In genomic region chr11:32113118-32113826, GRCm38 (mm10) we compare ENCODE assay signal across 9 mouse cellular contexts.
DNase-seq lines count a peak whose midpoint lies in the region; ATAC-seq and TF ChIP-seq lines count a peak whose summit lies in the region.
"Had no signal": no experiment of that assay in that cellular context is flagged by ENCODE, and none has a peak within 500 bp of the region (broad histone marks: within the 10 kb centered on the region; RNA-seq: fewer than 3 reads in every experiment).

No protein-coding gene starts in this region.

- no peaks in the 10 kb centered on the region for H3K27me3 ChIP-seq in kidney, embryonic 15.5 days
- no peaks in the 10 kb centered on the region for H3K27me3 ChIP-seq in hindbrain, embryonic 10.5 days (ENCODE audit: insufficient read depth, poor library complexity, severe bottlenecking)
- H3K27me3 ChIP-seq in midbrain, embryonic 11.5 days (ENCODE audit: control insufficient read depth, insufficient read depth, low read length): no peaks in the 10 kb centered on the region
- H3K27me3 ChIP-seq: limb, embryonic 15.5 days had no signal

- H3K36me3 ChIP-seq in kidney, embryonic 15.5 days: no peaks in the 10 kb centered on the region
- H3K36me3 ChIP-seq in hindbrain, embryonic 10.5 days: peaks cover 6% of the 10 kb centered on the region
- no peaks in the 10 kb centered on the region for H3K36me3 ChIP-seq in midbrain, embryonic 11.5 days (ENCODE audit: control insufficient read depth, insufficient read depth, low read length)
- H3K36me3 ChIP-seq: limb, embryonic 15.5 days had no signal

- peak; percentile 76 for ATAC-seq in kidney, embryonic 15.5 days (replicated peaks; ENCODE audit: low FRiP score)
- ATAC-seq in midbrain, embryonic 11.5 days (ENCODE audit: low FRiP score): peak; percentile 95

- H3K4me3 ChIP-seq in kidney, embryonic 15.5 days (replicated peaks): no peak overlapping the region
- peak overlapping the region; percentile 24; the same call in 1 of the 2 replicates for H3K4me3 ChIP-seq in hindbrain, embryonic 10.5 days
- H3K4me3 ChIP-seq in midbrain, embryonic 11.5 days (ENCODE audit: low read depth, low read length): no peak overlapping the region
- H3K4me3 ChIP-seq in gastrocnemius, adult 2 months: no peak overlapping the region
- H3K4me3 ChIP-seq: limb, embryonic 15.5 days had no signal

- H3K9me3 ChIP-seq in kidney, embryonic 15.5 days (replicated peaks): peaks cover 7% of the 10 kb centered on the region; the same call in 1 of the 2 replicates
- peaks cover 10% of the 10 kb centered on the region for H3K9me3 ChIP-seq in hindbrain, embryonic 10.5 days
- no peaks in the 10 kb centered on the region; the same call in 1 of the 2 replicates for H3K9me3 ChIP-seq in midbrain, embryonic 11.5 days (ENCODE audit: control insufficient read depth, low read length)
- H3K9me3 ChIP-seq: limb, embryonic 15.5 days had no signal

- WGBS in kidney, embryonic 15.5 days: 23% methylated on average over 2 of the region's 2 CpGs
- 8% methylated on average over 2 of the region's 2 CpGs for WGBS in hindbrain, embryonic 10.5 days
- WGBS in midbrain, embryonic 11.5 days: 4% methylated on average over 2 of the region's 2 CpGs

- no peak for TF ChIP-seq CTCF in gastrocnemius, adult 2 months (IDR thresholded peaks at IDR 0.05)

- no peak overlapping the region for H3K4me2 ChIP-seq in kidney, embryonic 15.5 days
- peak overlapping the region; percentile 26; the same call in 1 of the 2 replicates for H3K4me2 ChIP-seq in midbrain, embryonic 11.5 days
- H3K4me2 ChIP-seq: limb, embryonic 15.5 days had no signal

- no peak overlapping the region for H3K9ac ChIP-seq in kidney, embryonic 15.5 days
- H3K9ac ChIP-seq in midbrain, embryonic 11.5 days (ENCODE audit: low read length): peak overlapping the region; percentile 41; the same call in 1 of the 2 replicates
- H3K9ac ChIP-seq: limb, embryonic 15.5 days had no signal

- DNase-seq in kidney, adult 11 months: no peak
- peak; percentile 74 for DNase-seq in ZHBTc4 (ENCODE audit: low read depth, low spot score)
- DNase-seq in hindbrain, embryonic 10.5 days (ENCODE audit: low spot score): peak; percentile 81
- DNase-seq in midbrain, embryonic 11.5 days (ENCODE audit: low spot score, missing footprints): peak; percentile 97
- DNase-seq in spleen, postnatal 10 days (ENCODE audit: low spot score in 2 of 2): no peak
- no peak for DNase-seq in gastrocnemius, adult 2 months
- no peak for DNase-seq in gastrocnemius, adult 8-10 months (ENCODE audit: low spot score in 2 of 2)

- no peak overlapping the region for H3K27ac ChIP-seq in kidney, embryonic 15.5 days
- peak overlapping the region; percentile 89 for H3K27ac ChIP-seq in hindbrain, embryonic 10.5 days
- H3K27ac ChIP-seq in midbrain, embryonic 11.5 days (ENCODE audit: low read depth, low read length): peak overlapping the region; percentile 94
- H3K27ac ChIP-seq in gastrocnemius, adult 2 months: no peak overlapping the region
- H3K27ac ChIP-seq: limb, embryonic 15.5 days had no signal

- H3K4me1 ChIP-seq in kidney, embryonic 15.5 days: peaks cover 23% of the 10 kb centered on the region; the same call in 1 of the 2 replicates
- peaks cover 51% of the 10 kb centered on the region for H3K4me1 ChIP-seq in hindbrain, embryonic 10.5 days (replicated peaks)
- H3K4me1 ChIP-seq in midbrain, embryonic 11.5 days (ENCODE audit: control insufficient read depth, insufficient read depth, low read length): peaks cover 25% of the 10 kb centered on the region

- intact Hi-C loops in gastrocnemius, adult 2 months (cut with DNase I): no loop called here

Comparison
In these comparisons a context has a peak if more than half of its experiments do, and no peak if none do; other contexts are left out.
1. H3K27ac ChIP-seq: peak in hindbrain, embryonic 10.5 days (single experiment) and midbrain, embryonic 11.5 days (single experiment); none in kidney, embryonic 15.5 days (single experiment) and gastrocnemius, adult 2 months (single experiment).
2. DNase-seq: peak in ZHBTc4 (single experiment), hindbrain, embryonic 10.5 days (single experiment) and midbrain, embryonic 11.5 days (single experiment); none in kidney, adult 11 months (single experiment), spleen, postnatal 10 days (0 of 2), gastrocnemius, adult 2 months (single experiment) and gastrocnemius, adult 8-10 months (0 of 2).